Mouse (Mus musculus) CH12.LX (cell line): ENCODE measurements around the gene Aifm3. TPM values are rescaled to one million over a fixed set of nuclear protein-coding genes. Genes with fewer than 3 reads are reported as not detected.

Experiments
- DNase-seq: peaks from one replicate; pipeline ENCODE4 v3.0.0-alpha.2; 2013; ENCODE audit errors: extremely low read depth
- H3K27ac ChIP-seq: 2 replicates; pipeline ENCODE4 v1.5.1; 2012; ENCODE audit warnings: low read depth, mild to moderate bottlenecking, control low read depth, moderate library complexity; ENCODE audit not compliant: insufficient read depth
- H3K27me3 ChIP-seq: replicated peaks from 2 replicates; pipeline ENCODE3; 2012; ENCODE audit warnings: inconsistent platforms
- H3K36me3 ChIP-seq, 2 experiments: replicated peaks in 1 of 2; 2 replicates each; pipeline versions ENCODE3 to v1.6.1; 2012; ENCODE audit warnings: inconsistent platforms in 1 of 2, low read length in 1 of 2, mild to moderate bottlenecking in 1 of 2, mixed read lengths in 1 of 2, moderate library complexity in 1 of 2; ENCODE audit not compliant: control insufficient read depth in 1 of 2, insufficient read depth in 1 of 2
- H3K4me1 ChIP-seq, 2 experiments: 2 replicates each; pipeline ENCODE4 v1.6.1; 2012; ENCODE audit warnings: inconsistent platforms in 1 of 2, moderate library complexity in 1 of 2; ENCODE audit not compliant: insufficient read depth in 2 of 2, control insufficient read depth in 1 of 2
- H3K4me2 ChIP-seq: 2 replicates; pipeline ENCODE4 v1.6.1; 2012; ENCODE audit warnings: low read depth, mild to moderate bottlenecking, control low read depth; ENCODE audit not compliant: poor library complexity, insufficient read depth, severe bottlenecking
- H3K4me3 ChIP-seq, 3 experiments: fragments of 150-350 bp in 1 of 3; sonication (generic) in 1 of 3; replicated peaks in 1 of 3; 2 replicates each; pipeline versions ENCODE3 to v1.5.1; 2011 to 2012; ENCODE audit warnings: low read depth in 2 of 3, low read length in 2 of 3, mild to moderate bottlenecking in 2 of 3, moderate library complexity in 2 of 3, control low read depth in 1 of 3, improper control_type of control experiment in 1 of 3, inconsistent platforms in 1 of 3, mixed read lengths in 1 of 3; ENCODE audit not compliant: poor library complexity in 1 of 3
- H3K79me2 ChIP-seq: replicated peaks from 2 replicates; pipeline ENCODE4 v1.6.1; 2012; ENCODE audit warnings: mild to moderate bottlenecking, moderate library complexity; ENCODE audit not compliant: control insufficient read depth, poor library complexity, insufficient read depth, severe bottlenecking; ENCODE audit errors: extremely low read depth
- H3K9ac ChIP-seq: 2 replicates; pipeline ENCODE4 v1.6.1; 2012; ENCODE audit warnings: low read depth, mild to moderate bottlenecking, control low read depth, moderate library complexity; ENCODE audit not compliant: insufficient read depth
- H3K9me3 ChIP-seq: replicated peaks from 2 replicates; pipeline ENCODE3; 2012; ENCODE audit warnings: low read length, inconsistent platforms, mixed read lengths
- BHLHE40 ChIP-seq: IDR thresholded peaks from 2 replicates; pipeline ENCODE4 v1.6.1; 2011; ENCODE audit warnings: mild to moderate bottlenecking, low read depth, low read length, improper control_type of control experiment
- CTCF ChIP-seq, 2 experiments: IDR thresholded peaks in 1 of 2; conservative IDR thresholded peaks in 1 of 2; 2 replicates each; pipeline ENCODE4 v1.5.1; 2011 to 2012; ENCODE audit warnings: low read depth in 2 of 2, low read length in 2 of 2, improper control_type of control experiment in 1 of 2, inconsistent platforms in 1 of 2, mild to moderate bottlenecking in 1 of 2, moderate library complexity in 1 of 2
- ELF1 ChIP-seq: IDR thresholded peaks from 2 replicates; pipeline ENCODE4 v1.6.1; 2014; ENCODE audit warnings: low read depth, mild to moderate bottlenecking, inconsistent platforms, low read length, improper control_type of control experiment
- EP300 ChIP-seq: IDR thresholded peaks from 2 replicates; pipeline ENCODE4 v1.6.1; 2011; ENCODE audit warnings: low read length, improper control_type of control experiment
- ETS1 ChIP-seq: conservative IDR thresholded peaks from 2 replicates; pipeline ENCODE4 v1.6.1; 2012; ENCODE audit warnings: low read depth, mild to moderate bottlenecking, inconsistent platforms, low read length, improper control_type of control experiment, moderate library complexity
- IRF4 ChIP-seq: IDR thresholded peaks from 2 replicates; pipeline ENCODE4 v1.6.1; 2014; ENCODE audit warnings: low read depth, mild to moderate bottlenecking, inconsistent platforms, low read length, improper control_type of control experiment
- KAT2A ChIP-seq: IDR thresholded peaks from 2 replicates; pipeline ENCODE4 v1.6.1; 2012; ENCODE audit warnings: low read length, improper control_type of control experiment, inconsistent platforms; ENCODE audit not compliant: insufficient replicate concordance
- MAX ChIP-seq: IDR thresholded peaks from 2 replicates; pipeline ENCODE4 v1.6.1; 2011; ENCODE audit warnings: low read length, improper control_type of control experiment
- MAZ ChIP-seq: IDR thresholded peaks from 2 replicates; pipeline ENCODE4 v1.6.1; 2012; ENCODE audit warnings: low read depth, mild to moderate bottlenecking, inconsistent platforms, low read length, improper control_type of control experiment, moderate library complexity
- MXI1 ChIP-seq: IDR thresholded peaks from 2 replicates; pipeline ENCODE4 v1.6.1; 2011; ENCODE audit warnings: mild to moderate bottlenecking, low read depth, low read length, improper control_type of control experiment
- POLR2A ChIP-seq: IDR thresholded peaks from 2 replicates; pipeline ENCODE4 v1.6.1; 2011; ENCODE audit warnings: low read depth, mild to moderate bottlenecking, improper control_type of control experiment, low read length
- RAD21 ChIP-seq: IDR thresholded peaks from 2 replicates; pipeline ENCODE4 v1.6.1; 2011; ENCODE audit warnings: low read depth, mild to moderate bottlenecking, low read length, improper control_type of control experiment, moderate library complexity
- RCOR1 ChIP-seq: conservative IDR thresholded peaks from 2 replicates; pipeline ENCODE4 v1.6.1; 2012; ENCODE audit warnings: low read depth, mild to moderate bottlenecking, inconsistent platforms, low read length, improper control_type of control experiment
- SIN3A ChIP-seq: IDR thresholded peaks from 2 replicates; pipeline ENCODE4 v1.6.1; 2012; ENCODE audit warnings: low read length, improper control_type of control experiment, inconsistent platforms
- TBP ChIP-seq: conservative IDR thresholded peaks from 2 replicates; pipeline ENCODE4 v1.6.1; 2011; ENCODE audit warnings: low read depth, low read length, improper control_type of control experiment
- TCF12 ChIP-seq: IDR thresholded peaks from 2 replicates; pipeline ENCODE4 v1.6.1; 2014; ENCODE audit warnings: low read depth, mild to moderate bottlenecking, inconsistent platforms, low read length, improper control_type of control experiment
- UBTF ChIP-seq: IDR thresholded peaks from 2 replicates; pipeline ENCODE4 v1.6.1; 2012; ENCODE audit warnings: low read depth, mild to moderate bottlenecking, inconsistent platforms, low read length, improper control_type of control experiment, moderate library complexity
- ZMIZ1 ChIP-seq: IDR thresholded peaks from 2 replicates; pipeline ENCODE4 v1.6.1; 2012; ENCODE audit warnings: low read depth, mild to moderate bottlenecking, inconsistent platforms, low read length, improper control_type of control experiment
- ZNF384 ChIP-seq: IDR thresholded peaks from 2 replicates; pipeline ENCODE4 v1.6.1; 2012; ENCODE audit warnings: low read depth, low read length, improper control_type of control experiment, inconsistent platforms
- dilution Hi-C: fragments of 300-500 bp; cut with MboI; formaldehyde crosslinking; loops from 2 replicates; pipeline ENCODE4 v1.14.3; 2020; ENCODE audit warnings: low sequenced_read_pairs; ENCODE audit not compliant: extremely low pct_unique_long_range_greater_than_20kb, extremely low pct_ligation_motif_present
- in situ Hi-C: fragments of 300-500 bp; cut with MboI; formaldehyde crosslinking; loops from 3 replicates; pipeline ENCODE4 v1.14.3; 2019; ENCODE audit warnings: low sequenced_read_pairs, low pct_ligation_motif_present, low pct_unique_long_range_greater_than_20kb, mixed read lengths
- polyA plus RNA-seq: library from polyadenylated mRNA; unstranded; fragments of >175 nt; gene quantifications from 2 replicates; pipeline ENCODE4 v1.2.1, GENCODE M21; 2012; ENCODE audit warnings: low read depth; ENCODE audit not compliant: insufficient read length
- total RNA-seq, 2 experiments: library from RNA; depleted of rRNA; stranded (reverse); fragments of 300-350 nt in 1 of 2; fragments of >200 nt in 1 of 2; gene quantifications; 2 replicates each; pipeline ENCODE4 v1.2.3; 2012 to 2014

Gene Aifm3
- total and polyA plus RNA-seq, 3 experiments, result not detected

DNA sequence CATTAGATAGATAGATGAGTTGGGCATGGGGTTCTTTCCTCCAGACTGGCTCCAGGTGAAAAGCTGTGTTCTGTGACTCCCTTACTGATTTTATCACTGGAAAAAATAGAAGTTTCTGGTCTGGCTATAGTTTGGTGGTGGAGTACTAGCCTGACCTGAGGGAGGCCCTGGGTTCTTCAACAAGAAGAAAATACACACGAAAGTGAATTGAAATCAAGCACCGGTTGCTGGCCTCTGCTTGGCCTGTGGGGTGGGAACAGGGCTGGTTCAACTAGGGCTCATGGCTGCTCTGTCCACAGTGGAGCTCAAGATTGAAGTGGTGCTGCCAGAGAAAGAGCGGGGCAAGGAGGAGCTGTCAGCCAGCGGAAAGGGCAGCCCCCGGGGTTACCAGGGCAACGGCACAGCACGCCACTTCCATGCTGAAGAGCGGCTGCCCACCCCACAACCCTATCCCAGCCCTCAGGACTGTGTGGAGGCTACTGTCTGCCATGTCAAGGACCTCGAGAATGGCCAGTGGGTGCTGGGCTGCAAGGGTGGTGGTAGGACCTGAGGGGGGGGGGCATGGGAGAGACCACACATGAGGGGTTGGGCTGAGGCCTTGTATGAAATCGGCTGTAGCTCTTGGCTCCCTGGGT, 10.0 kb downstream of the Aifm3 start:
- no peak for DNase-seq
- Histone ChIP-seq H3K36me3 (no peaks in the 10 kb centered on the region), H3K4me1 (0 out of 4 replicates have a peak, but pooled peaks cover 0 to 3% of the 10 kb centered on the region in 2 experiments), H3K4me2 (no peak overlapping the region), H3K9me3 (no peaks in the 10 kb centered on the region), H3K79me2 (no peaks in the 10 kb centered on the region), H3K4me3 (no peak overlapping the region), H3K27ac (no peak overlapping the region), H3K9ac (no peak overlapping the region), H3K27me3 (peaks cover 81% of the 10 kb centered on the region)
- in situ Hi-C loops (no loop called here), dilution Hi-C loops (no loop called here)
- TF ChIP-seq ETS1 (no peak), MXI1 (no peak)

DNA sequence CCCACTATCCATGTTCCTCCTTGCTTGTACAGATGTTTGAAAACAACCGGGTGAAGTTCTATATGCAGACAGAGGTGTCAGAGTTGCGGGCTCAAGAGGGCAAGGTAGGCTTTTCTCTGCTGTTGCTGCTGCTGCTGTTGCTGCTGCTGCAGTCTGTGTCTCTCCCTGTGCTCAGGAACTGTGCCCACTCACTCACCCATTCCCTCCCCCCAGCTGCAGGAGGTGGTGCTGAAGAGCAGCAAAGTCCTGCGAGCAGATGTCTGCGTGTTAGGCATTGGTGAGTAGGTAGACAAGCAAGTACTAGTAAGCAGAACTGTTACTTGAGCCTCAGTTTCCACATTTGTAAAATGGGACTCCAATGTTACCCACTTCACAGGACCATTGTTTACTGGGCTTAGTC, 13.3 kb downstream of the Aifm3 start:
- H3K79me2 ChIP-seq, result no peaks in the 10 kb centered on the region
- in situ Hi-C loops, result no loop called here
- no peaks in the 10 kb centered on the region for H3K9me3 ChIP-seq
- dilution Hi-C loops, result no loop called here
- no peak overlapping the region for H3K9ac ChIP-seq
- H3K27me3 ChIP-seq, result peaks cover 82% of the 10 kb centered on the region
- DNase-seq, result no peak
- H3K4me3 ChIP-seq, result no peak overlapping the region
- H3K27ac ChIP-seq, result no peak overlapping the region
- TF ChIP-seq IRF4 (no peak), UBTF (no peak), CTCF (conservative IDR thresholded peaks at IDR 0.05 in 1 of 2, IDR thresholded peaks at IDR 0.05 in 1 of 2; ENCODE audit: low read depth in 2 of 2, low read length in 2 of 2) (no peak), POLR2A (no peak), MAX (no peak), EP300 (no peak), MAZ (no peak), SIN3A (no peak), RCOR1 (no peak), TBP (no peak)
- no peak overlapping the region for H3K4me2 ChIP-seq
- peaks cover 0 to 5% of the 10 kb centered on the region in 2 experiments; a peak in 2 of 4 replicates for H3K4me1 ChIP-seq
- no peaks in the 10 kb centered on the region for H3K36me3 ChIP-seq

DNA sequence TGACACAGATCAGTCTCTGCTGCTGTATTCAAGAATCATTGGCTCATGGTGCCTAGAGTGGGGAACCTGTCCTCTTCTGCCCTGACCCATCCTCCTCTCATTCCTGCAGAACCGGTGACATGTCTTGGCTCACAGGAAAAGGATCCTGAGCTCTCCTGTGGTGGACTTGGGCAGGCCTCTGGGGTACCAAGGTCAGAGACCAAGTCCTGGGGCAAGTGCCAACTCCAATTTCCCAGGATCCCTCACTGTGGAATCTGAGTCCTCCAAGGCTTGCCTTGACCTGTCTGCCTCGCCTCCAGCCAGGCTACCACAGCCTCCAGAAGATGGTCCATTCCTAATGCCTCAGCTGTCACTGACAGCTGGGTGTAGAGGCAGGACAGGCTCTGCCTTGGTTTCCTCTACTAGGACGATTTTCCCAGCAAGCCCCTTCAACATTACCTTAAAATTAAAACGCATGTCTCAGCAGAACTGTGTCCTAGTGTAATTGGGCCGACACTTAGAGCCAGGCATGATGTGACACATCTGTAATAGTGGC, 17.7 kb downstream of the Aifm3 start:
- H3K27me3 ChIP-seq, result peaks cover 44% of the 10 kb centered on the region
- no peak for DNase-seq
- H3K36me3 ChIP-seq, result peaks cover 12 to 19% of the 10 kb centered on the region in 2 experiments
- H3K9me3 ChIP-seq, result no peaks in the 10 kb centered on the region
- peaks cover 5% of the 10 kb centered on the region; the same call in 1 of the 2 replicates for H3K79me2 ChIP-seq
- no peak overlapping the region for H3K4me2 ChIP-seq
- in situ Hi-C loops (no loop called here), dilution Hi-C loops (no loop called here)
- no peak overlapping the region for H3K4me3 ChIP-seq
- peaks cover 7 to 31% of the 10 kb centered on the region in 2 experiments for H3K4me1 ChIP-seq
- no peak for TF ChIP-seq TBP
- no peak for TF ChIP-seq ZMIZ1
- no peak for TF ChIP-seq ETS1
- TF ChIP-seq BHLHE40, result no peak
- no peak for TF ChIP-seq ELF1
- no peak for TF ChIP-seq RAD21
- TF ChIP-seq TCF12, result no peak
- TF ChIP-seq IRF4, result no peak
- no peak for TF ChIP-seq KAT2A
- no peak for TF ChIP-seq ZNF384
- TF ChIP-seq SIN3A, result no peak
- no peak overlapping the region for H3K27ac ChIP-seq
- no peak overlapping the region for H3K9ac ChIP-seq
